Mouse (Mus musculus): ENCODE results near the gene Araf.

The Araf gene

DNA sequence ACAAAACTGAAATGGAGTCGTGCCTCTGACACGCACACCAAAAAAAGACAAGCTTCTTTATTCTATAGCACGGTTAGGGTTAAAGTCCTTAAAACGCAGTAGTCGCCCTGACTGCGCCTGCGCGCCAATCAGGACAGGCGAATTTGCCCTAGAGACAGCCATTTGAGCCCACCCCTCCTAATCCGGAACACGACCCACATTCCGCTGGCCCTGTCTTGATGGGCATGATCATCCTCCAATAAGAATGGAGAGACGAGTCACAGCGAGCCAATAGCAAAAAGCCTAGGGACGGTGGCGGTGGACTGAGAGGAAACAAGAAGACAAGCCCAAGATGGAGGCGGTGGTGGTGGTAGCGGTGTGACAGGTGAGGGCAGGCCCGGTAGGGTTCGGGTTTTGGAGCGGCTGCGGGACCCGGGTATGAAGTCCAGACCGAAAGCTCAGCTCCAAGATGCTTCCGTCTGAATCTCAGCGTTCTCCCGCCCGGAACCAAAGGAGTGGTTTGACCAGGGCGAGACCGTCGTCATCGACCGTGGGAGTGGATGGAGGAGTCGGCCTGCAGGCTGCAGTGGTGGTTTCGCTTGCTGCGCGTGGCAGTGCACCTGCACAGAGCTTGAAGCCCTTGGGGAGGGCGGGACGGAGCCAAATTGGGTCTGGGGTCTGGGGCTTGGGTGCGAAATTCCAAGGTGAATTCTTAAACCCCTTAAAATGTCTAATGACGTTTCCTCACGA, 50.8 kb downstream of the Araf start:
- peak; percentile 57 for DNase-seq (ENCODE audit: low spot score)

DNA sequence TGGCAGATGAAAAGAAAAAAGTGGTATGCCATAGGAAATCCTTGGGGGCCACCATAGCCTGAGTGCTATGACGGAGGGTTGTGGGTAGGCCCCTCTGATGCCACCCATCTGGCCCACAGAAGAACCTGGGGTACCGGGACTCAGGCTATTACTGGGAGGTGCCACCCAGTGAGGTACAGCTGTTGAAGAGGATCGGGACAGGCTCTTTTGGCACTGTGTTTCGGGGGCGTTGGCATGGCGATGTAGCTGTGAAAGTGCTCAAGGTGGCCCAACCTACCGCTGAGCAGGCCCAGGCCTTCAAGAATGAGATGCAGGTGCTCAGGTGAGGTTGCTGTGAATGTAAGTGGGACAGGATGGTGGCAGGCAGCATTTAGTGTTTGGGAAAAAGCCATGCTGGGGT, 56.2 kb downstream of the Araf start:
- no peak for DNase-seq (ENCODE audit: low spot score)

DNA sequence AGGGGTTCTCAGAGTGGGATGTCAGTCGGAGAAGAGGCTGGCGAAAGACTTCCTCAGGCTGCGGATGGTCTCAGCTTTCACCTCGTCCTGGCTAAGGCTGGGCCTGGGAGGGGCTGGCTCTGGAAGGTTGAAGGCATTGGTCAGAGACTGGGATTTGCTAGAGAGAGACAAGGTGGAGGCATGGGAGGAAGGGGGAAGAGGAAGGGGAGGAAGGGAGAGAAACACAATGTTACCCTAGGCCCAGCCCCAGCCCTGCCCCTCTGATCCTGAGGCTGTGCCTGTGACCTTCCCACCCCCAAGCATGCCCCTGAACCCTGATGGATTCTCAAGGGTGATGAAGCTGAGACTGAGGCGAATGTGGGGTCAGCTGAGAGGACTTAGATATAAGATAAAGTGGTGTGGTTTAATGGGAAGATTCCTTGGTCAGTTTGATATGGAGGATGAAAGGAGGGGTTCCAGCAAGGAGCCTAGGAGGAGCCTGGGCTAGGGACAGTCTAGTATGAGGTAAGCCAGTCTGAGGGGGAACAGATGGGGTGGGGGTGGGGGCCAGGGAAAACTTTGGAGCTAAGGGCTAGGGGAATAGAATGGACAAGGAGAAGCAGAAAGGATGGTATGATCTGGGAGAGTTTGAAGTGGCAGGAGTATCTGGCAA, 64.0 kb downstream of the Araf start:
- no peak for DNase-seq (ENCODE audit: low spot score)

DNA sequence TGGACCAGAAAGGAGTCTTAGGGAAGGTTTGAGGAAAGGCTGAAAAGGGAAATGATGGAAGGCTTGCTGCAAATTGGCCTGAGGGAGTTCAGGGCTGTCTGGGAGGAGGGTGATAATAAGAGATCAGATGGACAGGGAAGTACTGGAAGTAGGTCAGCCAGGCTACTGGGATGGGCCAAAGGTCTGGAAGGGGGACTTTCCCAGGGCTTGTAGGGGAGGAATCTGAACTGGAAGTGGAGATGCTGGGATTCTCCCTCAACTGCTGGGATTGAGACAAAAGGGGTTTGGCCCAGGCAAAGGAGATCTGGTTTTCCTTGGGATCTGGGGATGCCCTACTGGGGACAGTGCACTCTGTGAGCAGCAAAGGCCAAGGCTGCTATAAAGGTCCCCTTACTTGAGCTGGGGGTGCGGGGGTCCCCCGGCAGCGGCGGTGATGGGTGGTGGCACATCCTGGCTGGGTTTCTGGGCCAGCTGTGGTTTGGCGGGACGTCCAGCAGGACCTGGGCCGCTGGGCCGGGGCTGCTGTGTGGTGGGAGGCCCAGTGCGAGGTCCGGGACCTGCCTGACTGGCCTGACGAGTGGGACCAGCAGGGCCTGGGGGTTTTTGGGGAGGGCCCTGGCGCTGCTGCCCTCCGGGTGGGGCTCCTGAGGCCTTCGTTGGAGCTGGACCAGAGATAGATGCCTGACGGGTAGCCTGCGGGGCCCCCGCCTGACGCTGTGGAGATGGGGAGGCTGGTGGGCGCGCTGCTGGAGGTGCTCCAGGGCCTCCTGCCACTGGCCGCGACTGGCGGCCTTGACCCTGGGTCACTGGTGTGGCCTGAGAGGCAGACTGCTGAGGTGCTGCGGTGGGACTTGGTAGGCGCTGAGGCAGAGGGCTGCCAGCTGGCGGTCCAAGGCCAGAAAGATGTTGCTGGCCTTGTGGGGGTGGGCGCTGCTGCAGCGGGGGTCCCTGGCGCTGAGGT, 64.8 kb downstream of the Araf start:
- no peak for DNase-seq (ENCODE audit: low spot score)

DNA sequence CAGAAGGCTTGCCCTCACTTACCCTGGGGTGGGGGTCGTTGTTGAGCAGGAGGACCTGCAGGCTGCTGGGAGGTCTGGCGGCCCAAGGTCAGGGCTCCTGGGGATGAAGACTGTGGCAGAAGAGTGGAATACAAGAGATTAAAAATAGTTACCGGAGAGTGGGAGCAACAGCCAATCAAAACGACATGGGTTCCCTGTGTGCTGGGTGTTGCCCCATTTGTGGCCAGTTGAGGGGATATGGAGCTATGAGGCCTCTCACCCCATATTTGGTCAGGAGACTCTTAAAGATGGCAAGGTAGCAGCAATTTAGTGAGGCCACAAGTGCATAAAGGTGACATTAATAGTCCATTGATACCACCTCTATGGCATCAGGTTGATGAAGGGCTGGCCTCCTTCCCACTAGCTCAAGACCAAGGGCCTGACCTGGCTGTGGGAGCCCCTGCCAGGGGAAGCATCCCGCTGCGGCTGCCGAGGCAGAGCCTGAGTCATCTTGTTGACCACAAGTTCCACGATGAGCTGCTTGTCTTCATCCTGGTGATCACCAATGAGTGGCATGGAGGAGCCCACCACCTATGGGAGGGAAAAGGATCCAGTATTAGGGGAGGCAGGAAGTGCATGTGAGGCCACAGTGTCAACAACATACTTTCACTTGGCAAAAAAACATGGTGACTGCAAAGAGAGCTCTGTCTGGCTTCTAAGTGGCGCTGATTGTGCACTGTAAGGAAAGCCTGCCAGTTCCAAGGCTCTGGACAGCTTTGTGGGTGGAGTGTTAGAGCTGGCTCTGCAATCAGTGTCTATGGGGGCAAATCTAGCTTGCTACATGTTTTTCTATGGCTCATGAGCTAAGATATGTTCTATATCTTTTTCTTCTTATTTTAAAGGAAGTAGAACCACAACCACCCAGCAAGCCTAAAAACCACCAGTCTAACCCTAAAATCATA, 65.8 kb downstream of the Araf start:
- no peak for DNase-seq (ENCODE audit: low spot score)

DNA sequence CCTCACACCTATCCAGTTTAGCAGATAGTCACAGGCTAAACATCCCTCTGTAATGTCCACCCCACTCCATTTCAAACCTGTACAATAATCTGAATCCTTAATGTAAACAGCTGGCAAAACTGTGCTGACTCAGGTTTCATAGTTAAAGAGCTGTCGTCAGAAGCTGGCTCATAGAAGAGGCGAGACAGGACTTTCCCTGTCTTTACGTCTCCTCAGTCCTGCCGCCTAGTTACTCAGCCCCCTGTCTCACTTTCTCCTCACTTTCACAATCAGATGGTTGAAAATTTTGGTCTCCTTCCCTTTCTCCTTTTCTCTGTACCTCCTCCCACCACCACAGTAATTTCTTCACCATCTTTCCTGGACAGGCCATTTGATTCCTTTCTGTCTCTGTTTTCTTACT, 70.5 kb downstream of the Araf start:
- DNase-seq (ENCODE audit: low spot score): no peak

DNA sequence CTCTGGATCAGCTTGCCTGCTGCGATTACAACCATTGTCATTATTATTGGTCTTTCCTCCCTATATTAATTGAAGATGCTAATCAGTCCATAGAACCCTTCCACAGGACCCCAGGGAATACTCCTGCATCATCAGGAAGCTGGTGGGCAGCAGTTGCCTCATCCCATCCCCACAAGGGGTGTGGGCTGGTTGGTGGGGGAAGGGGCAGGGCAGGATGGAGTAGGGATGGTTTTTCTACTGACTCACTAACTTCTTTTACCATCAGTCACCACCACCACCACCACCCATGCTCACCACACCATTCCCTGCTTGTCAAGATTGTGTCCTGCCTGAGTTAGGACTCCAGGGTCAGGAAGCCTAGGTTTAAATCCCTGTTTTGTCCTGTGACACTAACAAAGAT, 71.6 kb downstream of the Araf start:
- DNase-seq (ENCODE audit: low spot score): no peak

DNA sequence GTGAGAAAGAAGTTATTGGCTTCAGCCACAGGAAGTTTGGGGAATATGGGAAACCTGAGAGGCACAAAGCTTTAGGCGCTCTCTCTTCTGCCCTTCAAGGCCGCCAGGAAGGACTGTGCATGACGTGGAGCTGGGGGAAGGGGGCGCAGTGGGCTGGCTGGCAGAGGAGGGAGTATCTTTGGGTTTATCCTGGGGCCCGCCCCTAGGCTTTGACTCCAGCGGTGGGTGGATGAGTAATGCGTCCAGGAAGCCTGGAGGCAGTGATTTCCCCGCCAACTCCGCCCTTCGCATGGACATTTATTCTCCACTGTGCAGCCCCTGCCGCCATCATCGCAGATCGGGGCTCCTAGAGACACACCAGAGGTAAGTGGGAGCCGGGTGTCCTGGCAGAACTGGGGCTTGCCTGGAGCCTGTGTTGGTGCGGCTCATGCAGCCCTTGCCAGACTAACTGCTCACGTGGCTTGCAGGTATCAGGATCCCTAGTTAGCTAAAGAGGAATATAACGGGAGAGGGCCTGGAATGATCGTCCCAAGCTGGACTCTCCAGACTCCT, 72.4 kb downstream of the Araf start, which contains the start of gene Timp1:
Gene Timp1, plus strand, starts transcription at position 205 of the 552 bp plus-strand sequence.
- no peak for DNase-seq (ENCODE audit: low spot score)

DNA sequence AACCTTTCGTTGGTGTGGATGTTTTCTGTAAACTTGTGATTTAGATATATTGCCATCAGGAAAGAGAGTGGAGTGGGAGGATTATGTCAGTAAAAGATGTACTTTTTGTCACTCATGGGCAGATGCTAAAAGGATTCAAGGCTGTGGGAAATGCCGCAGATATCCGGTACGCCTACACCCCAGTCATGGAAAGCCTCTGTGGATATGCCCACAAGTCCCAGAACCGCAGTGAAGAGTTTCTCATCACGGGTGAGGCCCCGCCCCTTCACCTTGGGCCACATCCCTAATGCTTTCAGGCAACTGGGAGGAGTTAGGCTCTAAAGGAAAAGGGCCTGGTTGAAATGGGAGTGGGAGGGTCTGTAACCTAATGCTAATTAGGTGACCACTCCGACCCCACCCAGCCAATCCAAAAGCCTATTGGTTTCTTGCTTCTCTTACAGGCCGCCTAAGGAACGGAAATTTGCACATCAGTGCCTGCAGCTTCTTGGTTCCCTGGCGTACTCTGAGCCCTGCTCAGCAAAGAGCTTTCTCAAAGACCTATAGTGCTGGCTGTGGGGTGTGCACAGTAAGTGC, 75.4 kb downstream of the Araf start:
- no peak for DNase-seq (ENCODE audit: low spot score)

DNA sequence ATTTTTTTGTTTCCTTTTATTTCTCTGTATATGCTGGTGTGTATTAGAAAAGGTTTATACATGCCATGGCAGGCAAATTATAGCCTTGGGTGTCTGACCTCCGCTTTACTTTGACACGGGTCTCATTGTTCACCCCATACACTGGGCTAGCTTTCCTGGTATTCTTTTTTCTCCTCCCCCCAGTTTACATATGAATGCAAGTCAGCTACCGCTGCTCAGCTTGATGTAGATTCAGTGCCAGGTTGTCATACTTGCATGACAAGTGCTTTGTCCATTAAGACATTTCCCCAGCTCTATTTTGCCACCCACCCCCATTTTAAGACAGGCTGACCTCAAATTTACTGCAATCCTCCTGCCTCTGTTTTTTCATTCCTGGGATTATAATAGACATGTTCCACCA, 77.6 kb downstream of the Araf start:
- DNase-seq (ENCODE audit: low spot score): no peak

DNA sequence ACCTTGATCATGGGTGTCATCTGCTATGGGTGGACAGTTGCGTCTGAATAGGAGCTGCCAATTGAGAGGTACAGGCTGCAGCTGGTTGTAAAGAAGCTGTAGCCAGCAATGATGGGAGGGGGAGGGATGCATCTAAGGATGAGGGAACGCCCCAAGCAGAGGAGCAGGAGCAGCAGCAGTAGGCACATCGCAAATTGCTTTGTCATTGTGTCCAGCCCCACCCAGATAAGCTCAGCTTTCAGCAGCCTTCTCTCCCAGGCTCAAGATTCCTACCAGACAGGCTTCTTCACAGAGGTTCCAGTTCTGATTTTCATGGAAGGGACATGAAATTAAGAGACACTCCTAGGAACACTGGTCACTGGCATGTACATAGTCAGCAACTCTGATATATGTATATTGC, 112.5 kb downstream of the Araf start:
- DNase-seq (ENCODE audit: low spot score): no peak
